Mouse (Mus musculus): ENCODE results near the gene Vstm2a.
A peak's percentile ranks its signal among the peaks of the same experiment; 100 is the strongest.

Vstm2a gene

DNA sequence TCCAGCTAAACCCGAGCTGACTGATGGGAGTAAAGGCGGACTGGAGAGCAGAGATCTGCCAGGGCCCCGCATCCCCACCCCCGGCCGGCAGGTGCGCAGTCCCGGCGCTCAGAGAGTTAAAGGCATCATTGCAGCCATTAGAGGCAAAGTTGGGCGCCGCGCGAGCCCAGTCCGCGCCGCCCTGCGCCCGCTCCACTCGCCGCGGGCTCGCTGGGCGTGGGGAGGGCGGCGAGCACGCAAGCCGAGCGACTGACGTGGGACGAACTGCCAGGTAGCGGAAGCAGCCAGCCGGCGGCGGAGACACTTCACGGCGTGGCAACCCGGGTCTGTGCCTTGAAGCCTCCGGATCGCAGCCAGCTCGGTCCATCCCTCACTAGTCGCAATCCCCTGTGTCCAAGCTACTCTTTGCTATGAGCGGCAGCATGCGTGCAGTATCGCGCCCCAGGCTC is at the start of gene Vstm2a:
Gene Vstm2a (plus strand): TSS at position 252 of the 449 bp plus-strand sequence.
- DNase-seq, result peak; percentile 22

DNA sequence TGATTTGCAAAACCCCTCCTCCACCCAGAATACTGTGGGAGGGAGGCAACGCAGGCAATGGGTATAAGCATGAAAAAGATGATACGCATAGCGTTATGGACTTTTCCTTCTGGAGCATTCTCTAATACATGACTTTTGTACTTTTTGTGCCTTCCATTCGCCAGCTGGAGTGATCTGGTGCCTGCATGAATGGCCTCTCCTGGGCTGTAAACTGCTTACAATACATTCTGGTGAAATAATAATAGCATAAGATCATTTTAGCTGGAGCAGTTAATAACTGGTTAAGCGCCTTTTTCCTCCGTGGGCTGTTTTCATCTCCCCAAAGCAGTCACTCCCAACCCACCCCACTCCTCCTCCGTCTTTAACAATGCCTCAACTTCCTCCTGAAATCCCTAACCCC is 513 bp upstream of the Vstm2a start:
- DNase-seq, result no peak

- no peak for DNase-seq
These were observed 776 bp downstream of the Vstm2a start for GRCm38 (mm10) chr11:16258300-16258699.

DNA sequence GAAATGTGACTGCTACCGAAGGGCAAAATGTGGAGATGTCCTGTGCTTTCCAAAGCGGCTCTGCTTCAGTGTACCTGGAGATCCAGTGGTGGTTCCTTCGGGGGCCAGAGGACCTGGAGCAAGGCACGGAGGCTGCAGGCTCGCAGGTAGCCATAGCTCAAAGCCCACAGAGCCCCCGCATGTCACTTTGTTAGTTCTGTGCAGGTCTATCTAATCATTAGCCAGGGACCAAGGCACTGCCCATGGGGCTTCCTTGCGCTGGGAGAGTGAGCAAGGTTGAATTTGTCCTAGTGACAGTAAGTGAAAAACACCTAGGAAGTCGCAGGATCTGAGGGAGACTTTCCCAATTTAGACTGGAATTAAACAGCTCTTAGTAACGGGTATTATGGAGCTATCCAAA is 2.4 kb downstream of the Vstm2a start:
- no peak for DNase-seq

DNA sequence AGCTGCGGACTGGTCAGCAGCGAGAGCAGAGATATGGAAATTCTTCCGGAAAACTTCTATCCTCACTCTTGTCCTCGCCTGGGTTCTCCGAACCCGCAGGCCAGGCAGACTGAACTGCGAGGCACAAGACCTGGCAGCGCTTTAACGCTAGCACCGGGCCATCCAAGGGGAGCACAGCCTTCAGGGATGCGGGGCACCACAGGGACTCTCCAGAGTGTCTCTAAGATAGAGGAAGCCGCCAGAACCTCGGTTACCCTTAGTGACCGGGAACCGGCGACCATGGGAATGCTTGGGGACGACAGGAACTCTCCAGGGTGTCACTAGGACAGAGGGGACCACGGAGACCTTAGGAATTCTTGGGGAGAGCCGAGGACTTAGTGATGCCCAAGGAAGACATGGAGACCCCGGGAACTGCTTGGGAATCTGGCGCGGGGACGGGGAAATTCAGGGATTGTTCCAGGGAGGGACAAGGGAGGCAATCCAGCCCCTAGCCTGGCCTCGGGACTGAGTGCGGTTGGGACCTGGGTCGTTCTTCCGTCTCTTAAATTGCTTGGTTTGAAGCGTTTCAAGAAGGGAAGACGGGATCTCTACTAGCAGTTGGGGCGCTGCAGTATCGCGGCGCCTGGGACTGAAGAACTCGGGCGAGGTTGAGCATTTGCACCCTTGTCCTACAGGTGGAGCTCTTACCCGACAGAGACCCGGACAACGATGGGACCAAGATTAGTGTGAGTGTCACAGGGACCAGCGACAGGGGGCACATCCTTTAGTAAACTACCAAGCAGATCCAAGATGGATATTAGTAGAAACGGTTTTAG is 3.4 kb downstream of the Vstm2a start:
- peak; percentile 23 for DNase-seq

GRCm38 (mm10) chr11:16268396-16268795 is 10.9 kb downstream of the Vstm2a start:
- DNase-seq, result no peak

GRCm38 (mm10) chr11:16290381-16290780 is 32.9 kb downstream of the Vstm2a start:
- DNase-seq, result no peak

- DNase-seq, result no peak
These were observed 35.4 kb downstream of the Vstm2a start for GRCm38 (mm10) chr11:16292960-16293359.

- no peak for DNase-seq
These were observed 39.0 kb downstream of the Vstm2a start for GRCm38 (mm10) chr11:16296521-16296920.

DNA sequence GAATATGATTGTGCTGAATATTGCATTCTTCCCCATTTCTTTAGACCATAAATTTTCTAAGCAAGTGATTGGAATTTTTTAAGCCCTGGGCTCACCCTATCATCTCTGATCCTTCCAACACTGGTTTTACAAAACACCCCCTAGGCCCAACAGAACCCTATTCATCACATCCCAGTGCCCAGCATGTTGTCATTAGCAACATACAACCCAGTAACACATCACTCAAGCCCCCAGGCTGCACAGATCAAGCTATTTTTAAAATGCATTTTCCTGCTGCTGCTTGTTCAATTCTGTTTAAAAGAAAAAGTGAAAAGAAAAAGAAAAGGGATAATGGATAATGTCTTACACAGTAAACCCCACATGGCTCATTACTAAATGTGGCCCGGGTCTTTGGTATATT is 42.0 kb downstream of the Vstm2a start:
- DNase-seq, result no peak

DNA sequence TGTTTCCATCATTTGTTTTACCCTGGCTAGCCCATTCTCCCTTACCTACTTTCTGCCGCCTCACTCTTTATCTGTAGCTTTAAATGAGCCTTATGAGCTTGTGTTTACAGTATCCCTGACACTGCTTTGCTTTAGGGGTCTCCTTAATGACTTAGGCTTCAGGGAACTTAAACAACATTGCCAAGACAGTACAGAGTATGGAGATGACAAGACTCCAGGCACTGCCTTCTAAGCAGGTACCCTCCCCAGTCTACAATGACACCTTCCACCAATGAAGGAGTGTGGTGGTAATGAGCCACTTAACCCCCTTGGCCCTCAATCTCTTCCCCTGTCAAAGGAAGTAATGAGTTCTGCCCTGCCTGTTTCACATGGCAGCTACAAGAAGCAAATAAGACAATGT is 42.4 kb downstream of the Vstm2a start:
- DNase-seq, result no peak

GRCm38 (mm10) chr11:16300709-16301108 is 43.2 kb downstream of the Vstm2a start:
- no peak for DNase-seq

DNA sequence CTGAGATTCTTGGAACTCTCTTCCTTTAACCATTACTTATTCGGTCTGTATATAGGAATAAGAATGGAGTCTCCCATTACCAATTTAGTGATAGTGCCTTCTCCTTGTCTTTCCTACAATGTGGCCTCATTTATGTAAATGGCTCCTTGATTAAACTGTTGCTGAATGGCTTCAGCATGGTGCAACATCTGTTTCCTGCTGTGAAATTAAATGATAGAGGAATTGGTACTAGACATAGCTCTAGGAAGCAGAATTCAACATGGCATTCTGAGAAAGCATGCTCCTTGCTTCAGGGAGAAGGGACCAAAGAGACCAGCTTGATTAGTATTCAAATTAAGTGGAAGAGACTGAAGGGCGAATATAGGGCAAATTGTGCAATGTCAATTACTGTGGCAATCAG is 57.6 kb downstream of the Vstm2a start:
- no peak for DNase-seq

DNA sequence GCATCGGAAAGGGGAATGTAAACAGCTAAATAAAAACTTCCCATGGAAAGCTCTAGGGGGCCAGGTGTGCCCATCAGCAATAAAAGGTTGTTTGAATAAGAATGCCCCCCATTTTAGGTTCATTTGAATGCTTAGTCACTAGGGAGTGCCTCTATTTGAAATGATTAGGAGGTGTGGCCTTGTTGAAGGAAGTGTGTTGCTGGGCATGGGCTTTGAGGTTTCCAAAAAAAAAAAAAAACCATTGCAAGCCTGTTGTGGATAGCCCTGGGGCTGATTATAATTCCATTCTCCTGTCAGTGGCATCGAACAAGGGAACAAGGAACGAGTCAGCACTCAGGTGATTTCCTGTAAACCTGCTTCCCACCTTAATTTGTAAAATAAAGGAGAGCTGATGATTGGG is 87.7 kb downstream of the Vstm2a start:
- no peak for DNase-seq

DNA sequence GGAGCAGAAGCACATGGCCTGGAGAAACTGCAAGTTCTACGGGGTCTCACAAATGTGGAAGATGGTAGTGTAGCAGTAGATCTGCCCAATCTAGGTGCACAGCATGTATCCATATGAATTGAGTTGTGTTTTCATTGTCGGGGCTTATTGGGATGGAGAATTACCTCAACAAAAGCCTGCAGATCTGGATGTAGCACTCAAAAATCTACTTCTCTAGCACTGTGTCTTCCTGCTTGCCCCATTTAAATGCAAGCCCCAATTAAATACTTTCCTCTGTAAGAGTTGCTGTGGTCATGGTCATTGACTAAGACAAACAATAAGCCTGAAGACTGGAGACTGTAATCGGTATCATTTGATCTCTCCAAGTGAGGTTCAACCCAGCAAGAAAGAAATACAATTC is 88.2 kb downstream of the Vstm2a start:
- no peak for DNase-seq

DNA sequence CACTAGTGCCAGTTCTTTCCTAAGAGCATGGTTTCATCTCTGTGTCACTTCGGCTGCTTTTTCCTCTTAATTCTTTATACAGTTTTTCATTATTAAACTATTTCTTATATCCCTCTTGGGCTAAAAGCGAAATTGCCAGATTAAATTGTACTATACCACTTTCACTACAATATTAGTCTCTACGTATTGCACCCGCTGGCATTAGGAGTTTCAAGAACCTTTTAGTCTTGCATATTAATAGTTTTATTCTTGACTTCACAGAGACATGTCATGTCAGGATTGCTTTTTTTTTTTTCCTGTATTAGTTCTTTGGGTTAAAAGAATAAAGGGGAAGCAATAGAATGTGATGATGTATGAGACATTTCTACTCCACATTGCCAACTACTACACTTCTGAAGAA is 94.4 kb downstream of the Vstm2a start:
- no peak for DNase-seq

DNA sequence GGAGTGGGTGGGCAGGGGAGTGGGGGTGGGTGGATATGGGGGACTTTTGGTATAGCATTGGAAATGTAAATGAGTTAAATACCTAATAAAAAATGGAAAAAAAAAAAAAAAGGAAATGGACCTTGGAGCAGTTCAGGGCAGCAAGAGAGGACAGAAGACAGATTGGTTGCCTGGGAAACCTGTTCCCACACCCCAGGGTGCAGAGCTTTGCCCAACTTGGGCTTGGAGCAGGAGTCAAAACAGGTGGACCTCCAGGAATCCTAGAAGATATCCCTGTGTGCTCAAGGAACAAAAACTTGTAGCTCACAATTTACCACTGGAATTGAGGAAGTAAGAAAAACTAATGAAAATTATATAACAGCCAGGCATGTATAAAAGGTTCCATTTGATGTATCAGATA is 96.8 kb downstream of the Vstm2a start:
- DNase-seq, result no peak

GRCm38 (mm10) chr11:16366852-16367587 is 109.5 kb downstream of the Vstm2a start:
- no peak for DNase-seq

- DNase-seq, result no peak
These were observed 146.1 kb downstream of the Vstm2a start for GRCm38 (mm10) chr11:16403627-16404026.

GRCm38 (mm10) chr11:16411736-16412135 is 154.2 kb downstream of the Vstm2a start:
- no peak for DNase-seq

GRCm38 (mm10) chr11:16412609-16413008 is 155.1 kb downstream of the Vstm2a start:
- peak; percentile 8 for DNase-seq

GRCm38 (mm10) chr11:16413077-16413644 is 155.6 kb downstream of the Vstm2a start:
- no peak for DNase-seq

DNA sequence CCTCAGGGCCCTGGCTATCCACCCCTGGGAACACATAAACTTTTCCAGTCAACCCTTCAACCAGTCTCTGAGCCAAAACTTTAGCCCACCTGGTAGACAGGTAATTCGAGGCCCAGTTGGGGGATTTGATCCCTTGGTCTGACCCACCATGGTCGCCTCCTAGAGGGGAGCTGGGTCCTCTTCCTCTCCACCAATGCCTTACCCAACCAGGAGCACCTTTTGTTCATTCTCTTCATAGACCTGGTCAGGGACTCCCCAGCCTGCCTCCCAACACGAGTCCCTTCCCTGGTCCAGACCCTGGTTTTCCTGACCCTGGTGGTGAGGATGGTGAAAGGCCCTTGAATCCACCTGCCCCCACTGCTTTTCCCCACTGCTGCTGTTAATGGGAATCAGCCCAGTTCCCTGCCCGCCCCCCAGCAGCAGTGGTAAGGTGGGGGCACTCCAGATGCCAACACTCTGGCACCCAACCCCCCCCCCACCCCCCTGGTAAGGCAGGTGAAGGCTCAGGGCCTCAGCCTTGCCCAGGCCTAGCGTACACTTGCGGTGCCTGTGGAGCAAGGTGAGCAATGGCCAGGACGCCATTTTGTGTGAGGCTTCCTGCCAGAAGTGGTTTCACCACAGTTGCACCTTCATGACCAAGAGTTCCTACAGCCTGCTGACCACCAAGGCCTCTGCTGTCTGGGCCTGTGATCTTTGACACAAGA is 182.2 kb downstream of the Vstm2a start:
- DNase-seq, result no peak

Measured in thymus, postnatal 4 days (tissue).